ENCODE assay signal across 28 mouse cellular contexts in genomic region chr2:169037519-169037918, GRCm38 (mm10).
DNase-seq lines count a peak whose midpoint lies in the region; ATAC-seq and TF ChIP-seq lines count a peak whose summit lies in the region.
"Had no signal": no experiment of that assay in that cellular context is flagged by ENCODE, and none has a peak within 500 bp of the region (broad histone marks: within the 10 kb centered on the region; RNA-seq: fewer than 3 reads in every experiment).

No protein-coding gene starts in this region.

- 76% methylated on average over 9 of the region's 9 CpGs for WGBS in hindbrain, embryonic 12.5 days
- WGBS in hindbrain, embryonic 11.5 days, result 84% methylated on average over 9 of the region's 9 CpGs
- 52% methylated on average over 9 of the region's 9 CpGs for WGBS in hindbrain, embryonic 14.5 days
- 63% methylated on average over 9 of the region's 9 CpGs for WGBS in midbrain, embryonic 13.5 days
- 91% methylated on average over 9 of the region's 9 CpGs for WGBS in kidney, embryonic 14.5 days

- TF ChIP-seq CTCF in brain, embryonic 14.5 days (IDR thresholded peaks at IDR 0.05; ENCODE audit: borderline replicate concordance, extremely low read depth, insufficient read depth, insufficient read length), result no peak
- TF ChIP-seq CTCF in left cerebral cortex, adult 2 months (IDR thresholded peaks at IDR 0.05), result no peak

- intact Hi-C loops in left cerebral cortex, adult 2 months (cut with DNase I), result no loop called here

- no peak for ATAC-seq in hindbrain, embryonic 12.5 days (ENCODE audit: low FRiP score)
- no peak for ATAC-seq in hindbrain, embryonic 11.5 days (ENCODE audit: low FRiP score)
- no peak for ATAC-seq in hindbrain, embryonic 14.5 days (ENCODE audit: low FRiP score)
- peak; percentile 62; the same call in 1 of the 2 replicates for ATAC-seq in midbrain, embryonic 13.5 days
- no peak for ATAC-seq in kidney, embryonic 14.5 days (ENCODE audit: low FRiP score, low TSS enrichment)
- ATAC-seq: intestine, embryonic 16.5 days had no signal

- 0 out of 2 replicates have a peak, but pooled peaks cover 4% of the 10 kb centered on the region for H3K9me3 ChIP-seq in hindbrain, embryonic 12.5 days (replicated peaks)
- H3K9me3 ChIP-seq in hindbrain, embryonic 11.5 days (ENCODE audit: control insufficient read depth, low read length), result no peaks in the 10 kb centered on the region
- H3K9me3 ChIP-seq in hindbrain, embryonic 14.5 days (ENCODE audit: control insufficient read depth, low read length), result peaks cover 7% of the 10 kb centered on the region; the same call in 1 of the 2 replicates
- 0 out of 2 replicates have a peak, but pooled peaks cover 6% of the 10 kb centered on the region for H3K9me3 ChIP-seq in midbrain, embryonic 13.5 days
- peaks cover 5% of the 10 kb centered on the region; the same call in 1 of the 2 replicates for H3K9me3 ChIP-seq in kidney, embryonic 14.5 days (ENCODE audit: control insufficient read depth, low read length)
- H3K9me3 ChIP-seq: embryonic facial prominence, embryonic 15.5 days had no signal

- no peak for TF ChIP-seq POLR2A in brain, embryonic 14.5 days (IDR thresholded peaks at IDR 0.05; ENCODE audit: borderline replicate concordance, extremely low read depth, insufficient read depth, insufficient read length, poor library complexity, severe bottlenecking)

- H3K27me3 ChIP-seq in hindbrain, embryonic 12.5 days, result no peaks in the 10 kb centered on the region
- H3K27me3 ChIP-seq in hindbrain, embryonic 11.5 days (ENCODE audit: control insufficient read depth, insufficient read depth, low read length), result no peaks in the 10 kb centered on the region
- H3K27me3 ChIP-seq in hindbrain, embryonic 14.5 days (ENCODE audit: control insufficient read depth, insufficient read depth, low read length), result no peaks in the 10 kb centered on the region
- H3K27me3 ChIP-seq in midbrain, embryonic 13.5 days, result no peaks in the 10 kb centered on the region
- no peaks in the 10 kb centered on the region for H3K27me3 ChIP-seq in kidney, embryonic 14.5 days (ENCODE audit: control insufficient read depth, insufficient read depth, low read length)
- H3K27me3 ChIP-seq: embryonic facial prominence, embryonic 15.5 days; stomach, embryonic 15.5 days had no signal

- H3K36me3 ChIP-seq in hindbrain, embryonic 12.5 days, result no peaks in the 10 kb centered on the region
- no peaks in the 10 kb centered on the region for H3K36me3 ChIP-seq in hindbrain, embryonic 11.5 days (ENCODE audit: control insufficient read depth, insufficient read depth, low read length)
- H3K36me3 ChIP-seq in hindbrain, embryonic 14.5 days (replicated peaks; ENCODE audit: control insufficient read depth, insufficient read depth), result no peaks in the 10 kb centered on the region
- no peaks in the 10 kb centered on the region for H3K36me3 ChIP-seq in midbrain, embryonic 13.5 days
- no peaks in the 10 kb centered on the region for H3K36me3 ChIP-seq in kidney, embryonic 14.5 days (ENCODE audit: control insufficient read depth, insufficient read depth, low read length)
- H3K36me3 ChIP-seq: embryonic facial prominence, embryonic 10.5 days; embryonic facial prominence, embryonic 15.5 days; heart, embryonic 12.5 days; stomach, embryonic 15.5 days had no signal

- no peak overlapping the region for H3K4me3 ChIP-seq in hindbrain, embryonic 12.5 days
- no peak overlapping the region for H3K4me3 ChIP-seq in hindbrain, embryonic 11.5 days (ENCODE audit: low read depth, low read length)
- no peak overlapping the region for H3K4me3 ChIP-seq in hindbrain, embryonic 14.5 days (replicated peaks; ENCODE audit: low read length)
- H3K4me3 ChIP-seq in midbrain, embryonic 13.5 days (replicated peaks), result no peak overlapping the region
- no peak overlapping the region for H3K4me3 ChIP-seq in left cerebral cortex, adult 2 months
- no peak overlapping the region for H3K4me3 ChIP-seq in kidney, embryonic 14.5 days (ENCODE audit: low read length)
- H3K4me3 ChIP-seq: embryonic facial prominence, embryonic 10.5 days; embryonic facial prominence, embryonic 15.5 days; heart, adult 2 months; heart, embryonic 12.5 days; myocyte; stomach, embryonic 15.5 days had no signal

- no peak overlapping the region for H3K9ac ChIP-seq in hindbrain, embryonic 12.5 days
- H3K9ac ChIP-seq in hindbrain, embryonic 11.5 days (ENCODE audit: low read depth, low read length), result no peak overlapping the region
- peak overlapping the region; percentile 29 for H3K9ac ChIP-seq in hindbrain, embryonic 14.5 days
- no peak overlapping the region for H3K9ac ChIP-seq in midbrain, embryonic 13.5 days (replicated peaks)
- H3K9ac ChIP-seq in kidney, embryonic 14.5 days (ENCODE audit: low read depth, low read length), result no peak overlapping the region
- H3K9ac ChIP-seq: embryonic facial prominence, embryonic 15.5 days; heart, embryonic 12.5 days; liver, embryonic 14.5 days; stomach, embryonic 15.5 days had no signal

- H3K27ac ChIP-seq in hindbrain, embryonic 12.5 days, result peak overlapping the region; percentile 6; the same call in 1 of the 2 replicates
- H3K27ac ChIP-seq in hindbrain, embryonic 11.5 days (ENCODE audit: low read depth, low read length), result no peak overlapping the region
- H3K27ac ChIP-seq in hindbrain, embryonic 14.5 days, result peak overlapping the region; percentile 65
- H3K27ac ChIP-seq in midbrain, embryonic 13.5 days, result peak overlapping the region; percentile 65
- H3K27ac ChIP-seq in left cerebral cortex, adult 2 months, result no peak overlapping the region
- no peak overlapping the region for H3K27ac ChIP-seq in kidney, embryonic 14.5 days (ENCODE audit: low read depth, low read length)
- H3K27ac ChIP-seq: embryonic facial prominence, embryonic 10.5 days; embryonic facial prominence, embryonic 15.5 days; heart, adult 2 months; liver, embryonic 14.5 days; macrophage; stomach, embryonic 15.5 days had no signal

- H3K4me2 ChIP-seq in hindbrain, embryonic 12.5 days (replicated peaks), result no peak overlapping the region
- H3K4me2 ChIP-seq in hindbrain, embryonic 11.5 days (replicated peaks; ENCODE audit: low read depth, low read length), result no peak overlapping the region
- H3K4me2 ChIP-seq in hindbrain, embryonic 14.5 days (replicated peaks), result peak overlapping the region; percentile 31
- H3K4me2 ChIP-seq in midbrain, embryonic 13.5 days (replicated peaks), result 0 out of 2 replicates have a peak overlapping the region, but pooled peaks have one; percentile 1
- H3K4me2 ChIP-seq in kidney, embryonic 14.5 days (replicated peaks; ENCODE audit: low read depth, low read length), result no peak overlapping the region
- H3K4me2 ChIP-seq: embryonic facial prominence, embryonic 15.5 days; heart, embryonic 12.5 days; stomach, embryonic 15.5 days had no signal

- DNase-seq in hindbrain, embryonic 11.5 days (ENCODE audit: low spot score), result no peak
- peak; percentile 41 for DNase-seq in brain, embryonic 14.5 days (ENCODE audit: low read depth)
- DNase-seq in hindbrain, embryonic 14.5 days (ENCODE audit: low spot score), result no peak
- no peak for DNase-seq in left cerebral cortex, adult 2 months (ENCODE audit: extremely low spot score in 1 of 2, low spot score in 2 of 2)
- DNase-seq in adrenal gland, adult 2 months, result no peak
- DNase-seq: adrenal gland, postnatal 36 days; B cell, adult 2 months; cerebellum, adult 2 months; cerebellum, postnatal 25 days; heart, adult 2 months; kidney, adult 8-10 months; kidney, postnatal 10 days; liver; lung, adult 2 months; lung, postnatal 10 days; right cerebral cortex, postnatal 25 days; thymus, postnatal 14 days had no signal

- H3K4me1 ChIP-seq in hindbrain, embryonic 12.5 days, result peaks cover 5% of the 10 kb centered on the region; the same call in 1 of the 2 replicates
- no peaks in the 10 kb centered on the region for H3K4me1 ChIP-seq in hindbrain, embryonic 11.5 days (replicated peaks; ENCODE audit: control insufficient read depth, insufficient read depth, low read length)
- H3K4me1 ChIP-seq in hindbrain, embryonic 14.5 days (replicated peaks; ENCODE audit: control insufficient read depth, insufficient read depth, low read length), result peaks cover 7% of the 10 kb centered on the region
- H3K4me1 ChIP-seq in midbrain, embryonic 13.5 days (replicated peaks), result peaks cover 17% of the 10 kb centered on the region
- H3K4me1 ChIP-seq in kidney, embryonic 14.5 days (ENCODE audit: control insufficient read depth, insufficient read depth, low read length), result no peaks in the 10 kb centered on the region
- H3K4me1 ChIP-seq: embryonic facial prominence, embryonic 15.5 days; heart, embryonic 12.5 days; stomach, embryonic 15.5 days had no signal

Comparison
In these comparisons a context has a peak if more than half of its experiments do, and no peak if none do; other contexts are left out.
1. H3K27ac ChIP-seq: peak in hindbrain, embryonic 12.5 days (single experiment), hindbrain, embryonic 14.5 days (single experiment) and midbrain, embryonic 13.5 days (single experiment); none in hindbrain, embryonic 11.5 days (single experiment), left cerebral cortex, adult 2 months (single experiment) and kidney, embryonic 14.5 days (single experiment).
2. H3K4me2 ChIP-seq: peak in hindbrain, embryonic 14.5 days (single experiment) and midbrain, embryonic 13.5 days (single experiment); none in hindbrain, embryonic 12.5 days (single experiment), hindbrain, embryonic 11.5 days (single experiment) and kidney, embryonic 14.5 days (single experiment).